Comparison of ENCODE assay signal across 11 mouse cellular contexts in the genomic region with DNA sequence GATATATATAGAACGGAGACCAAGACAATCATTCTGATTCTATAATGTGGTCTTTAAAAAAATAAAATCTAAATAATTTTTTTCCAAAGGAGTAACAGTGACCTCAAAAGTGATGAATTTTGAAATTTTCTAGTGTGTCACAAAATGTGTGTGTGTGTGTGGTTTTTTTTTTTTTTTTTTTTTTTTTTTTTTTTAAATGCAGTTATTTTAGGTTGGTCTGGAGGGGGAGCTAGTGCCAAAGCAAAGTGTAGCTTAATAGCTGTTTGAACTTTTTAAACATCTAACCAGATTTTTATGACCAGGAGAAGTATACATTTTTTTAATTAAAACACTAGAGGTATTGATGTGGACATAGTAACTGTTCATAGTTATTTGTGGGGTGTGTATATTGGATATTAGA. TPM values are rescaled to one million over a fixed set of nuclear protein-coding genes. Genes with fewer than 3 reads are reported as not detected.
DNase-seq lines count a peak whose midpoint lies in the region; ATAC-seq and TF ChIP-seq lines count a peak whose summit lies in the region.
"Had no signal": no experiment of that assay in that cellular context is flagged by ENCODE, and none has a peak within 500 bp of the region (broad histone marks: within the 10 kb centered on the region; RNA-seq: fewer than 3 reads in every experiment).

No protein-coding gene starts in this region.

- no peaks in the 10 kb centered on the region for H3K9me3 ChIP-seq in limb, embryonic 14.5 days (ENCODE audit: control insufficient read depth, low read length)
- no peaks in the 10 kb centered on the region for H3K9me3 ChIP-seq in limb, embryonic 10.5 days (replicated peaks)
- no peaks in the 10 kb centered on the region for H3K9me3 ChIP-seq in intestine, embryonic 16.5 days (ENCODE audit: control insufficient read depth, low read length)
- H3K9me3 ChIP-seq: lung, embryonic 15.5 days; stomach, embryonic 15.5 days had no signal

- no peaks in the 10 kb centered on the region for H3K36me3 ChIP-seq in limb, embryonic 14.5 days (ENCODE audit: control insufficient read depth, insufficient read depth, low read length)
- H3K36me3 ChIP-seq in limb, embryonic 10.5 days: no peaks in the 10 kb centered on the region
- H3K36me3 ChIP-seq in intestine, embryonic 16.5 days (ENCODE audit: control insufficient read depth, insufficient read depth, low read length): no peaks in the 10 kb centered on the region
- H3K36me3 ChIP-seq: lung, embryonic 15.5 days; stomach, embryonic 15.5 days had no signal

- H3K27ac ChIP-seq in limb, embryonic 14.5 days (replicated peaks; ENCODE audit: low read depth, low read length): no peak overlapping the region
- no peak overlapping the region for H3K27ac ChIP-seq in limb, embryonic 10.5 days
- H3K27ac ChIP-seq in intestine, embryonic 16.5 days (ENCODE audit: low read length): no peak overlapping the region
- H3K27ac ChIP-seq: lung, embryonic 15.5 days; stomach, embryonic 15.5 days had no signal

- H3K4me1 ChIP-seq in limb, embryonic 14.5 days (ENCODE audit: control insufficient read depth, insufficient read depth, low read length): peaks cover 5% of the 10 kb centered on the region
- H3K4me1 ChIP-seq in limb, embryonic 10.5 days: peaks cover 25% of the 10 kb centered on the region
- H3K4me1 ChIP-seq in intestine, embryonic 16.5 days (ENCODE audit: control insufficient read depth, insufficient read depth, low read length): peaks cover 5% of the 10 kb centered on the region; the same call in 1 of the 2 replicates

- TF ChIP-seq POLR2A in limb, embryonic 14.5 days (IDR thresholded peaks at IDR 0.05; ENCODE audit: borderline replicate concordance, extremely low read depth, insufficient read depth, insufficient read length): no peak

- 67% methylated on average over 1 of the region's 1 CpGs for WGBS in limb, embryonic 14.5 days
- 85% methylated on average over 1 of the region's 1 CpGs for WGBS in limb, embryonic 10.5 days
- WGBS in intestine, embryonic 16.5 days: 68% methylated on average over 1 of the region's 1 CpGs

- H3K4me3 ChIP-seq in limb, embryonic 14.5 days (replicated peaks; ENCODE audit: low read length): no peak overlapping the region
- no peak overlapping the region for H3K4me3 ChIP-seq in limb, embryonic 10.5 days
- no peak overlapping the region for H3K4me3 ChIP-seq in intestine, embryonic 16.5 days (ENCODE audit: low read length)
- H3K4me3 ChIP-seq: stomach, embryonic 15.5 days had no signal

- no peak for ATAC-seq in limb, embryonic 14.5 days (ENCODE audit: low FRiP score, low read depth)
- no peak for ATAC-seq in intestine, embryonic 16.5 days
- ATAC-seq in megakaryocyte progenitor cell, adult 5-6 weeks (replicated peaks; ENCODE audit: poor library complexity): no peak
- ATAC-seq: Patski had no signal

- DNase-seq in cerebellum, postnatal 10 days: peak; percentile 66 to 68
- no peak for DNase-seq in cerebellum, adult 11-12 months
- DNase-seq in limb, embryonic 14.5 days (ENCODE audit: low spot score): peak; percentile 61
- no peak for DNase-seq in limb, embryonic 10.5 days (ENCODE audit: low spot score)
- DNase-seq in brain, embryonic 18.5 days (ENCODE audit: low read depth, low spot score): peak; percentile 34
- peak; percentile 70 for DNase-seq in naive thymus-derived CD4-positive, alpha-beta T cell, adult 2 months (ENCODE audit: low read depth)

- H3K9ac ChIP-seq in limb, embryonic 14.5 days (ENCODE audit: low read depth, low read length, severe bottlenecking): no peak overlapping the region
- H3K9ac ChIP-seq in intestine, embryonic 16.5 days (ENCODE audit: low read depth, low read length): no peak overlapping the region
- H3K9ac ChIP-seq: lung, embryonic 15.5 days; stomach, embryonic 15.5 days had no signal

- no peak overlapping the region for H3K4me2 ChIP-seq in limb, embryonic 14.5 days (replicated peaks; ENCODE audit: low read depth, low read length, severe bottlenecking)
- no peak overlapping the region for H3K4me2 ChIP-seq in intestine, embryonic 16.5 days (ENCODE audit: low read depth, low read length)

- H3K27me3 ChIP-seq in limb, embryonic 14.5 days (ENCODE audit: control insufficient read depth, insufficient read depth, low read length): no peaks in the 10 kb centered on the region
- H3K27me3 ChIP-seq in limb, embryonic 10.5 days (ENCODE audit: low read depth, poor library complexity, severe bottlenecking): no peaks in the 10 kb centered on the region
- H3K27me3 ChIP-seq in intestine, embryonic 16.5 days (replicated peaks; ENCODE audit: control insufficient read depth, insufficient read depth, low read length): no peaks in the 10 kb centered on the region; the same call in 1 of the 2 replicates
- H3K27me3 ChIP-seq: lung, embryonic 15.5 days; Patski; stomach, embryonic 15.5 days had no signal

RNA-seq across cellular contexts. Expression of a gene that starts 2.9 kb away (rescaled TPM):
- polyA plus RNA-seq in limb, embryonic 14.5 days (2012; rRNA removed): 12.4 and 14.0 TPM in 2 replicates
- polyA plus RNA-seq in limb, embryonic 14.5 days (2014; fragmentation: Nextera tagmentation; extraction: Ambion mirVana): 27.6 and 27.8 TPM in 2 replicates
- 19.3 and 21.1 TPM in 2 replicates for polyA plus RNA-seq in limb, embryonic 10.5 days (2016; fragmentation: Nextera tagmentation; extraction: Ambion mirVana)
- 16.2 and 16.5 TPM in 2 replicates for polyA plus RNA-seq in intestine, embryonic 16.5 days (2015; fragmentation: Nextera tagmentation; extraction: Ambion mirVana)
- total RNA-seq in megakaryocyte progenitor cell, adult 5-6 weeks (2015): 158 and 172 TPM in 2 replicates
- 119 and 151 TPM in 2 replicates for total RNA-seq in megakaryocyte progenitor cell, adult 5-6 weeks (2017)

Comparison
In these comparisons a context has a peak if more than half of its experiments do, and no peak if none do; other contexts are left out.
1. DNase-seq: peak in cerebellum, postnatal 10 days (2 of 2), limb, embryonic 14.5 days (single experiment), brain, embryonic 18.5 days (single experiment) and naive thymus-derived CD4-positive, alpha-beta T cell, adult 2 months (single experiment); none in cerebellum, adult 11-12 months (single experiment) and limb, embryonic 10.5 days (single experiment).